Mouse (Mus musculus): ENCODE results near the gene Map3k11.

Map3k11 gene

DNA sequence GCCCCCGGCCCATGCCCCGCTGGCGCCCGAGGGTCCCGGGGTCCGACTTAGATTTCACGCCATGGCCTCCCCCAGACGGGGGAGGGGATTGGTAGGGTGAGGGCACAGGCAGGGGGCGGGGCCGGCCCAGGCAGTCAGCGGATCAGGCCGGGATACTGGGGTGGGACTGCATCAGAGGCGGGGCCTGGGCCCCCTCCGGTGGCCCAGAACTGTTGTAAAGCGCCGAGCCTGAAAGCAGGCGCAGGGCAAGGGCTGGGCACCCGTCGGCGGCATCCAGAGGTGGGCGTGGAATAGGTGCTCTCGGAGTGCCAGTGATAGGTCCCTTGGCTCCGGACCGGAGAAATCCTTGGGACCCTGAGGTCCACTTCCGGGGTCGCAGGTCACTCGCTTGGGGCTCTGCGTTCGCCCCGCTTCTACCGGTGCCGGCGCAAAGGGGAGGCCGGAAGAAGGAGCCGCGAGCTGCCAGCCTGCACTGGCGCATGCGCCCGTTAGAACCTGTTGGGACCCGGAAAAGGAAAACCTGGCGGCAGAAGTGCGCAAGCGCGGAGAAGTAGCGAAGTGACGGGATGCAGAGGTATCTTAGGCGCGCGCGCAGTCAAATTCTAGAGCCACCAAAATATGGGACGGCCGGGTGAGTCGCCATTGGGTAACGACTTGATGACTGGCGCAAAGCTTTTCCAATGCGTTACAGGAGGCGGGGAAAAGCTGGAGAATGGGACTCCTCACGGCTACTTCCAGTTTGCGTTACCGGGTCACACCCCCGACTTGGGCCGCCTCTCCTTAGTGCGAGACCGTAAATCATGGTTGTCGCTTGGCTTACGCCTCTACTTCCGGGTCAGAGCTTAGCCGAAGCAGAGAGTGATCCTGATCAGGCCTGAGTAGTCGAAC is at the start of gene Map3k11, which contains the start of gene Pcnx3:
Gene Map3k11 (plus strand): TSS at position 543 of the 888 bp plus-strand sequence.
Gene Pcnx3 (minus strand): TSS at position 709 of the 888 bp plus-strand sequence.
- DNase-seq (ENCODE audit: low read depth): peak; percentile 100

- DNase-seq (ENCODE audit: low read depth): no peak
Observed at GRCm38 (mm10) chr19:5640339-5640738, 48.2 kb upstream of the Map3k11 start.

- DNase-seq (ENCODE audit: low read depth): no peak
Observed at GRCm38 (mm10) chr19:5641021-5641420, 47.5 kb upstream of the Map3k11 start.

GRCm38 (mm10) chr19:5641641-5642040 is 46.9 kb upstream of the Map3k11 start:
- no peak for DNase-seq (ENCODE audit: low read depth)

- DNase-seq (ENCODE audit: low read depth): no peak
Observed at GRCm38 (mm10) chr19:5645280-5645679, 43.3 kb upstream of the Map3k11 start.

GRCm38 (mm10) chr19:5646731-5647330 is 41.7 kb upstream of the Map3k11 start:
- DNase-seq (ENCODE audit: low read depth): no peak

- DNase-seq (ENCODE audit: low read depth): no peak
Observed at GRCm38 (mm10) chr19:5647791-5648190, 40.8 kb upstream of the Map3k11 start.

DNA sequence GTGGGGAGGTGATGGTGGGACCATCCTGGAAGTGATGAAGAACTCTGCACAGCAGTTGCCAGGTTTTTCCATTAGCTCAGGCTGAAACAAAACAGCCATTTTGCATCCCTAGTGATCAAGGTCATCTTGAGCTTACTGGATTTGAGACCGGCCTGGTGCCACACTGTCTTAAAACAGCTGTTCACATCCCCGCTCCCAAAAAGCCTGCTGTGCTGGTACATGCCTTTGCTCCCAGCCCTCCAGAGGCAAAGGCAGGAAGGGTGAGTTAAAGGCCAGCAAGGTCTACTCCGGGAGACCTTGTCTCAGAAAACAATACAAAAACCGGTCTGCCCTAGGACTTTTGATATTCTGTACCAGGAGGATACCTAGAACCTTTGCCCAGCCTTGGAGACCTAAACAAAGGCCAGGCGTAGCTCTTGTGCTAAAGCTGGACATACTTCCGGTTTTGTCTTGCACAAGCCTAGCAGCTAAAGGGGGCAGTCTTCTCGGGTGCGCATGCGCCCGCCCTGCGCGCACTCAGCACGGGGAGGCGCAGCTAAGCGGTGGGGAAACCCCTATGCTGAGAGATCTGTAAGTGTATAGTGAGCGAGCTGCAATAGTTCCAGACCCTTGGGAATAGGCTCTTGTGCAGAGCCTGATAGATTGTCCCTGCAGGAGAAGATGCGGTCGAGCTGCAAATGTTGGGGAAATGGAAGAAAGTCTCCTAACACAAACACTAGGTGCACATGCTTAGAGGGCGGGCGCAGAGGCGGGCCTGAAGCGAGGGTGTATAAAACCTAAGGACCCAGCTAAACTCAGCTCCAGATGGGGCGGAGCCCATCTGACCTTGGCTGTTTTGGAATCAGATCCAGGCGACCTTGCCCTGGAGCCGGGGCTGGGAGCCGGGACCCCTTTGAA is 39.9 kb upstream of the Map3k11 start:
- peak; percentile 86 for DNase-seq (ENCODE audit: low read depth)

DNA sequence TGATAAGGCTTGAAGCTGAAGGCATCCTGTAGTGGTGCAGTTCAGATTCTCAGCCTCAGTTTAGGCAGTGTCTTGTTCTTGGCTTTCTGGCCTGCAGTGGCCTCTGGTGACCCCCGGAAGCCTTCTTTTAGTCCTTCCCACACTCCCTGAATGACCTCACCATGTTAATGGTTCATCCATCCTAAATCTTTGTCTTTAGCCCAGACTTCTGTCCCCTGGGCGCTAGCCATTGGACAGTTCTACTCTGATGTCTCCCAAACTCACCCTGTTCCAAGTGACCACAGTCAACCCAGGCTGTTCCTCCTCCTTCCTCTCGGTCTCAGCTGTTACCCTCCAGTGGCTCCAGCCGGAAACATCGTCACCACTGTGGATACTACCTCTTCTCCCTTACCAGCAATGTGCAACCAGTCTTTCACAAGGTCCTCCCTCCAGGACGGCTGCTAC is 39.2 kb upstream of the Map3k11 start:
- no peak for DNase-seq (ENCODE audit: low read depth)

- no peak for DNase-seq (ENCODE audit: low read depth)
Observed at GRCm38 (mm10) chr19:5651502-5652274, 36.9 kb upstream of the Map3k11 start.

- no peak for DNase-seq (ENCODE audit: low read depth)
Observed at GRCm38 (mm10) chr19:5652570-5652969, 36.0 kb upstream of the Map3k11 start.

DNA sequence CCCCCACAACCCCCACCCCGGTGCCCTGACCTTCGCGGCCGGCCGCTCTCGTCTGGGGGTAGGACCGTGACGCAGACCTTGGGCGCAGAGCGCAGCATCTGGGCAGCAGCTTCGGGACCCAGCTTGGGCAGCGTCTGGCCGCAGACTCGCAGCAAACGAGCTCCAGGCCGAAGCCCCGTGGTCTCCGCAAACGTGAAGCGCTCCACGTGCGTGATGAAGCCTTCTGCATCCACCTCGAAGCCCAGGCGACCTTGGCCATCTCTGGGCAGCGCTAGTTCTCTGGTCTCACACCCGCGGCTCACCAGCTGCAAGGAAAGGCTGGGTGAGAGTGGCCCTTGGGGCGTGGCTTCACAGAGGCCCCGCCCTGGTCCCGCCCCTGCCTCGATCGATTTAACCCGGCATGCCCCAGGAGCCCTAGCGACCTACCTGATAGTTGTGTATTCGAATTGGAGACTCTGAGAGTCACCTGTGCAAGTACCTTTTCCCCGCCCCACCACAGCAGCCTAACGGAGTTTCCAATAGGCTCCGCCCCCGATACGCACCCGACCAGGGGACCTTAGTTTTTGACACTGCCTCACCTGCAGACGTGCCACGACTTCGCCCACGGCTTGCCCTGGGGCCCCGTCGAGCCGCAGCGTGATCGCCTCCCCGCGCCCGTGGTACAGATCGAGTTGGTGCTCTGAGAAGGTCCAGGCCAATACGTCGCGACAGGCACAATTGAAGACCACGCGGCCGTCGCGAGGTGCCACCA is 34.4 kb upstream of the Map3k11 start:
- DNase-seq (ENCODE audit: low read depth): no peak

DNA sequence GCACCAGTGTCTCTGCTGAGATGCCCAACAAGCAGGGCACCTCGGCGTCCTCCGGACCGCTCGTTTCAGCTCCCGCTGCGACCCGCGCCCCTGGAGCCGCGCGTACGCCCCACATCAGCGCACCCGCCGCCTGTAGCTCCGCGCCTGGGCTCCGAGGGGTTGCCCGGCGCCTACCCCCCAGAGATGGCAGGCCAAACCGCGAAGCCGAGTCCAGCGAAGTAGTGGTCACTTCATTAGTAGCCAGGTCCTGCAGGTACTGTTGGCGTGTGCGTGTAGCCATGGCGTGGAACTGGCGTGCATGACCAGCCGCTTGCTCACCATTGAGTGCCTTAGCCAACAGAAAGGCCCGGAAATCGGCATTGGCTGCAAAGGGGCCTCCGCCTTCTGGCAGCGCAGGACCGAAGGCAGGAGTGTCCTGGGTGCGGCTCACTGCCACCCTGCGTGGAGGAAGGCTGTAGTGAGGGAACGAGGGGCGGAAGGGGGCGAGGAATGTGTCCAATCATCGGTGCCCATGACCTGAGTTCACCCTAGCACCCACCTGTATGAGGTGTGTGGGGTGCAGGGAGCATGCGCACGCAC is 33.7 kb upstream of the Map3k11 start:
- DNase-seq (ENCODE audit: low read depth): no peak

GRCm38 (mm10) chr19:5660942-5661751 is 27.4 kb upstream of the Map3k11 start:
- no peak for DNase-seq (ENCODE audit: low read depth)

DNA sequence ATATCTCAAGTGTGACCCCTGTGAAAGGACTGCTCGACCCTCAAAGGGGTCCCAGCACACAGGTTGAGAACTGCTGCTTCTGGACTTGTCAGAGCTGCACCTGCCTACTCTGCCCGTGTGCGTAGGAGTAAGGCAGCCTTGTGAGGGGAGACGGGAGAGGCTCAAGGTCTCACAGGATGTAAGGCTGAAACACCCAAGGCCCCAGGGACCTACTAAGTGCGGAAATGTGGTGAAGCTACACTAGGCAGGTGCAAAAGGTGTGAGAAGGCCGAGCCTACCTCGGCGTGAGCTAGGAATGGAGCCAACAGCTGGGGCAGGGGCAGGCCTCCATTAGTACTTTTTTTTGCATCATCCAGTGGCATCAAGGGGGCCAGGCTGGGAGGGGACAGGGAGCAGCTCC is 26.2 kb upstream of the Map3k11 start:
- no peak for DNase-seq (ENCODE audit: low read depth)

- peak; percentile 96 for DNase-seq (ENCODE audit: low read depth)
Observed at GRCm38 (mm10) chr19:5662981-5663913, 25.3 kb upstream of the Map3k11 start, which contains the start of gene Sipa1. Gene Sipa1, minus strand, starts transcription at chr19:5663707.

DNA sequence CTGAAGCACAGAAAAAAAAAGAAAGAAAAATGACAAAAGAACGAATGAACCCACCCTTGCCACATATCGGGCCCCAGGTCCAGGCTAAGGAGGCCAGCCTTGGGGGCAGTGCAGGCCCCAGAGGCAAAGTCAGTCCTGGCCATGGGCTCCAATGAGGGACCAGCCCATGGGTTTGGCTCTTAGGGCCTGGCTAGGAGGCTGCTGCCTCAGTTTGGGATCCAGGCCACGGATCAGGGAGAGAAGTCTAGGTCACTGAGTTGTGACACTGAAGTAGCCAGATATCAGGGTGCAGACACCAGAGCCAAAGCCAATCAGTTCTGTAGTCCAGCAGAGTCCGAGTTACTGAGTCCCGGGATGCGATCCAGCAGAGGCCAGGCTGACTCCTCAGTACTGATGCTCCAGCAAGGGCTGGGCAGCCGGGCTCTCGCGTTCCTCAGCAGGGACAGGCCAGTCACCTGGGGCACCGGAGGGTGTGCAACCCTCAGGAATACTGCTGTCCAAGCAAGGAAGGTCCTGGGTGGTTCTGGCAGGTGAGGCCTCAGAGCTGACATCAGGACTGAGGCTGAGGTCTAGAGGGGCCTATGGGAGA is 23.8 kb upstream of the Map3k11 start:
- no peak for DNase-seq (ENCODE audit: low read depth)

DNA sequence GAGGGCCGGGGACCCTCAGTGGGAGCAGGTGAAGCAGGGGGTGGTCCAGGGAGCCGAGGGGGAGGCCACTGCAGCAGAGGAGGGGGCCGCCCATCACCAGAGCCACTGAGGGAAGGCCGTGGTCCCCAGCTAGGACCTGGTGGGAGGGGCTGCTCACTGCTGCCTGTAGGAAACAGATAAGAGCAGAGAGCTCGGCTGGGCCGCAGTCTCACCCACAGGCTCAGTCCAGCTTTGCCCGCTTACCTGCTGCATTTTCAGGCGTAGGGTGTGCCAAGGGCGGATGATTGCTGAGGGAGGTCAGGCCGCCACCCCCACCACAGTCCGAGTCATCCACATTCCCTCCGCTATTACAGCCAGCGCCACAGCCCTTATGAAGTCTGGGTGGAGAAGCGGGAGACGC is 23.1 kb upstream of the Map3k11 start:
- peak; percentile 16 for DNase-seq (ENCODE audit: low read depth)
